Comparison of ENCODE assay signal across 8 mouse cellular contexts in genomic region chr11:69581814-69582213, GRCm38 (mm10). TPM values are rescaled to one million over a fixed set of nuclear protein-coding genes. Genes with fewer than 3 reads are reported as not detected.
A peak's percentile ranks its signal among the peaks of the same experiment; 100 is the strongest.
DNase-seq lines count a peak whose midpoint lies in the region; ATAC-seq lines count a peak whose summit lies in the region.

No protein-coding gene starts in this region.

- 0 out of 2 replicates have a peak, but pooled peaks cover 2% of the 10 kb centered on the region for H3K36me3 ChIP-seq in heart, embryonic 15.5 days
- no peaks in the 10 kb centered on the region for H3K36me3 ChIP-seq in hindbrain, embryonic 13.5 days
- H3K36me3 ChIP-seq in midbrain, embryonic 15.5 days (replicated peaks) = no peaks in the 10 kb centered on the region

- intact Hi-C loops in heart, postnatal 25 days (cut with DNase I) = loop anchor here (2.0 kb wide), 1 partner anchor 23 kb away; the partner anchor contains the start of gene Atp1b2

- H3K9ac ChIP-seq in heart, embryonic 15.5 days = peak overlapping the region; percentile 81
- H3K9ac ChIP-seq in hindbrain, embryonic 13.5 days = peak overlapping the region; percentile 89
- H3K9ac ChIP-seq in midbrain, embryonic 15.5 days = peak overlapping the region; percentile 68

- H3K4me3 ChIP-seq in heart, embryonic 15.5 days = peak overlapping the region; percentile 81
- H3K4me3 ChIP-seq in hindbrain, embryonic 13.5 days = peak overlapping the region; percentile 85
- H3K4me3 ChIP-seq in midbrain, embryonic 15.5 days = peak overlapping the region; percentile 86

- no peaks in the 10 kb centered on the region for H3K9me3 ChIP-seq in heart, embryonic 15.5 days (replicated peaks)
- no peaks in the 10 kb centered on the region for H3K9me3 ChIP-seq in hindbrain, embryonic 13.5 days
- H3K9me3 ChIP-seq in midbrain, embryonic 15.5 days = no peaks in the 10 kb centered on the region

- peaks cover 33% of the 10 kb centered on the region for H3K4me1 ChIP-seq in heart, embryonic 15.5 days (replicated peaks)
- H3K4me1 ChIP-seq in hindbrain, embryonic 13.5 days (replicated peaks) = peaks cover 31% of the 10 kb centered on the region
- H3K4me1 ChIP-seq in midbrain, embryonic 15.5 days = peaks cover 35% of the 10 kb centered on the region

- DNase-seq in heart, postnatal 25 days (ENCODE audit: low spot score) = no peak
- DNase-seq in R1 (ENCODE audit: low read depth, low spot score) = peak; percentile 99
- no peak for DNase-seq in frontal cortex, postnatal 14 days (ENCODE audit: low spot score in 2 of 2)
- DNase-seq in spleen, adult 12 weeks (ENCODE audit: low spot score) = no peak
- no peak for DNase-seq in right cerebral cortex, postnatal 14 days

- no peak for ATAC-seq in heart, embryonic 15.5 days (replicated peaks; ENCODE audit: insufficient number of reproducible peaks, insufficient read depth, low FRiP score, low read depth)
- ATAC-seq in hindbrain, embryonic 13.5 days (ENCODE audit: low FRiP score) = no peak
- no peak for ATAC-seq in midbrain, embryonic 15.5 days (replicated peaks)

- H3K4me2 ChIP-seq in heart, embryonic 15.5 days = peak overlapping the region; percentile 79
- peak overlapping the region; percentile 81 for H3K4me2 ChIP-seq in hindbrain, embryonic 13.5 days
- H3K4me2 ChIP-seq in midbrain, embryonic 15.5 days = peak overlapping the region; percentile 85

- WGBS in heart, embryonic 15.5 days = under 1% methylated on average over 8 of the region's 8 CpGs
- 0% methylated on average over 8 of the region's 8 CpGs for WGBS in hindbrain, embryonic 13.5 days
- WGBS in midbrain, embryonic 15.5 days = 0% methylated on average over 8 of the region's 8 CpGs

- H3K27me3 ChIP-seq in heart, embryonic 15.5 days = no peaks in the 10 kb centered on the region
- no peaks in the 10 kb centered on the region for H3K27me3 ChIP-seq in hindbrain, embryonic 13.5 days
- no peaks in the 10 kb centered on the region for H3K27me3 ChIP-seq in midbrain, embryonic 15.5 days (replicated peaks)

- H3K27ac ChIP-seq in heart, embryonic 15.5 days = peak overlapping the region; percentile 91
- peak overlapping the region; percentile 93 for H3K27ac ChIP-seq in hindbrain, embryonic 13.5 days
- H3K27ac ChIP-seq in midbrain, embryonic 15.5 days = peak overlapping the region; percentile 93

RNA-seq across cellular contexts. Expression of gene Trp53, which starts 1.7 kb away (rescaled TPM):
- 59.4 and 88.1 TPM in 2 replicates for polyA plus RNA-seq in heart, embryonic 15.5 days (2015; fragmentation: Nextera tagmentation; extraction: Ambion mirVana)
- total RNA-seq in heart, postnatal 25 days (2021) = 10 to 100 TPM; 16.9 to 17.9 TPM
- 76.3 and 78.1 TPM in 2 replicates for polyA plus RNA-seq in hindbrain, embryonic 13.5 days (2015; fragmentation: Nextera tagmentation; extraction: Ambion mirVana)
- 60.4 and 70.1 TPM in 2 replicates for polyA plus RNA-seq in midbrain, embryonic 15.5 days (2015; fragmentation: Nextera tagmentation; extraction: Ambion mirVana)

RNA-seq across cellular contexts. Expression of gene Wrap53, which starts 1.8 kb away (rescaled TPM):
- 13.3 and 17.0 TPM in 2 replicates for polyA plus RNA-seq in heart, embryonic 15.5 days (2015; fragmentation: Nextera tagmentation; extraction: Ambion mirVana)
- total RNA-seq in heart, postnatal 25 days (2021) = 1 to 10 TPM; 4.6 to 6.1 TPM
- polyA plus RNA-seq in hindbrain, embryonic 13.5 days (2015; fragmentation: Nextera tagmentation; extraction: Ambion mirVana) = 23.0 and 24.2 TPM in 2 replicates
- 21.4 and 23.2 TPM in 2 replicates for polyA plus RNA-seq in midbrain, embryonic 15.5 days (2015; fragmentation: Nextera tagmentation; extraction: Ambion mirVana)

RNA-seq across cellular contexts. Expression of gene Efnb3, which starts 21.8 kb away (rescaled TPM):
- polyA plus RNA-seq in heart, embryonic 15.5 days (2015; fragmentation: Nextera tagmentation; extraction: Ambion mirVana) = 53.8 and 59.7 TPM in 2 replicates
- total RNA-seq in heart, postnatal 25 days (2021) = 10 to 100 TPM; 64.1 to 71.6 TPM
- 90.1 and 92.0 TPM in 2 replicates for polyA plus RNA-seq in hindbrain, embryonic 13.5 days (2015; fragmentation: Nextera tagmentation; extraction: Ambion mirVana)
- polyA plus RNA-seq in midbrain, embryonic 15.5 days (2015; fragmentation: Nextera tagmentation; extraction: Ambion mirVana) = 178 and 188 TPM in 2 replicates

RNA-seq across cellular contexts. Expression of gene Atp1b2, which starts 23.9 kb away (rescaled TPM):
- 24.2 and 24.5 TPM in 2 replicates for polyA plus RNA-seq in heart, embryonic 15.5 days (2015; fragmentation: Nextera tagmentation; extraction: Ambion mirVana)
- total RNA-seq in heart, postnatal 25 days (2021) = 10 to 100 TPM; 18.0 to 25.8 TPM
- polyA plus RNA-seq in hindbrain, embryonic 13.5 days (2015; fragmentation: Nextera tagmentation; extraction: Ambion mirVana) = 27.6 and 29.7 TPM in 2 replicates
- polyA plus RNA-seq in midbrain, embryonic 15.5 days (2015; fragmentation: Nextera tagmentation; extraction: Ambion mirVana) = 60.0 and 60.9 TPM in 2 replicates

RNA-seq across cellular contexts. Expression of gene Dnah2, which starts 32.9 kb away (rescaled TPM):
- polyA plus RNA-seq in heart, embryonic 15.5 days (2015; fragmentation: Nextera tagmentation; extraction: Ambion mirVana) = 0.21 and 0.42 TPM in 2 replicates
- total RNA-seq in heart, postnatal 25 days (2021) = under 1 TPM; 0.17 to 0.39 TPM
- polyA plus RNA-seq in hindbrain, embryonic 13.5 days (2015; fragmentation: Nextera tagmentation; extraction: Ambion mirVana) = 2.1 and 2.7 TPM in 2 replicates
- 4.5 and 5.7 TPM in 2 replicates for polyA plus RNA-seq in midbrain, embryonic 15.5 days (2015; fragmentation: Nextera tagmentation; extraction: Ambion mirVana)
